Mouse (Mus musculus): ENCODE measurements around the gene Nbl1. TPM values are rescaled to one million over a fixed set of nuclear protein-coding genes. Genes with fewer than 3 reads are reported as not detected.

The Nbl1 gene
- polyA plus RNA-seq, 1 experiment from 2014 or later, result 12.7 TPM

GRCm38 (mm10) chr4:139058029-139058428, 34.8 kb downstream of the Nbl1 start:
- H3K4me1 ChIP-seq (ENCODE audit: control insufficient read depth, insufficient read depth, low read length), result no peaks in the 10 kb centered on the region
- DNase-seq (ENCODE audit: low spot score, missing footprints) (no peak), ATAC-seq (ENCODE audit: low FRiP score) (no peak)
- WGBS, result 87% methylated on average over 5 of the region's 5 CpGs
- H3K9me3 ChIP-seq (ENCODE audit: control insufficient read depth, low read length), result no peaks in the 10 kb centered on the region
- H3K27me3 ChIP-seq (ENCODE audit: control insufficient read depth, insufficient read depth, low read length), result no peaks in the 10 kb centered on the region
- no peak overlapping the region for H3K9ac ChIP-seq (ENCODE audit: low read length)
- no peak overlapping the region for H3K4me2 ChIP-seq
- H3K4me3 ChIP-seq (ENCODE audit: low read depth, low read length), result no peak overlapping the region
- H3K27ac ChIP-seq (ENCODE audit: low read depth, low read length), result no peak overlapping the region
- no peaks in the 10 kb centered on the region for H3K36me3 ChIP-seq (ENCODE audit: control insufficient read depth, insufficient read depth, low read length)

DNA sequence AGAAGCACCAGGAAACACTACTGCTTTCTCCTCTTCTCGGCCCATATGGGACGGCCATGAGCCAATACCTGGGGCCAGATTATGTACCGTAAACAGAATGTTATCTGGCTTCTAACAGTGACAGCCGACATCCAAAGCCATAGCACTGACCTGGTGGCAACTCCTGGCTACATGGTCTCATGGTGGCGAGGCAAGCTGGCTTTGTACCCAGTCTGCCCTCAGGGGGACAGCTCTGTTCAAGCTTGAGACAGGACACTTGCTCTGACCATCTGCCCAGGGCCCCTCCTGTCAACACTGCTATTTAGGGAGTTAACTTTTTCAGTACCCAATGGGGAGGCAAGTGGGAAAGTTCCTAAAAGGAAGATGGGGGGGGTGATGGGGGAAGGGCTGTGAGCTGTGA, 35.5 kb downstream of the Nbl1 start:
- 85% methylated on average over 5 of the region's 5 CpGs for WGBS
- ATAC-seq (ENCODE audit: low FRiP score) (no peak), DNase-seq (ENCODE audit: low spot score, missing footprints) (peak; percentile 21)
- Histone ChIP-seq H3K36me3 (ENCODE audit: control insufficient read depth, insufficient read depth, low read length) (no peaks in the 10 kb centered on the region), H3K9ac (ENCODE audit: low read length) (no peak overlapping the region), H3K4me2 (no peak overlapping the region), H3K27ac (ENCODE audit: low read depth, low read length) (no peak overlapping the region), H3K27me3 (ENCODE audit: control insufficient read depth, insufficient read depth, low read length) (no peaks in the 10 kb centered on the region), H3K4me1 (ENCODE audit: control insufficient read depth, insufficient read depth, low read length) (no peaks in the 10 kb centered on the region), H3K9me3 (ENCODE audit: control insufficient read depth, low read length) (no peaks in the 10 kb centered on the region), H3K4me3 (ENCODE audit: low read depth, low read length) (no peak overlapping the region)

GRCm38 (mm10) chr4:139055744-139056143, 37.0 kb downstream of the Nbl1 start:
- ATAC-seq (ENCODE audit: low FRiP score) (no peak), DNase-seq (ENCODE audit: low spot score, missing footprints) (peak; percentile 47)
- Histone ChIP-seq H3K4me2 (no peak overlapping the region), H3K27me3 (ENCODE audit: control insufficient read depth, insufficient read depth, low read length) (no peaks in the 10 kb centered on the region), H3K9ac (ENCODE audit: low read length) (no peak overlapping the region), H3K36me3 (ENCODE audit: control insufficient read depth, insufficient read depth, low read length) (no peaks in the 10 kb centered on the region), H3K27ac (ENCODE audit: low read depth, low read length) (no peak overlapping the region), H3K4me1 (ENCODE audit: control insufficient read depth, insufficient read depth, low read length) (no peaks in the 10 kb centered on the region), H3K4me3 (ENCODE audit: low read depth, low read length) (no peak overlapping the region), H3K9me3 (ENCODE audit: control insufficient read depth, low read length) (no peaks in the 10 kb centered on the region)
- WGBS, result 73% methylated on average over 3 of the region's 3 CpGs

DNA sequence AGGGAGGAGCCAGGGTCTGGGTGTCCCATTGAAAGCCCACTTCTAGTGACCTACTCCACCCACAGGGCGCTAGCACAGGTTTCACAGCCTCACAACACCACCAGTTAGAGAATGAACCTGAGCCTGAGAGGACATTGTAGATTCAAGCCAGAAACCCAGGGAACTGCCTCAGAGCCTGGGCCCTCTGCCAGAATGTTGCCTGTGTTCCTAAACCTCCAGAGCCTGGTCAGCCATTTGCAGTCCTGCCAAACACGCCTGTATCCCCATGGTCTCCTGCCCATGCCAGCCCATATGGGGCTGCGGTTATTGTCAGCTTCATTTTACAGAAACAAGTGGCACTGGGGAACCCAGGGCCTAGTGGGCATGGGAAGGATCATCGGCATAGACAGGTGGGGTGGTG, 37.5 kb downstream of the Nbl1 start:
- Histone ChIP-seq H3K4me1 (ENCODE audit: control insufficient read depth, insufficient read depth, low read length) (no peaks in the 10 kb centered on the region), H3K27ac (ENCODE audit: low read depth, low read length) (no peak overlapping the region), H3K4me2 (no peak overlapping the region), H3K36me3 (ENCODE audit: control insufficient read depth, insufficient read depth, low read length) (no peaks in the 10 kb centered on the region), H3K9me3 (ENCODE audit: control insufficient read depth, low read length) (no peaks in the 10 kb centered on the region), H3K4me3 (ENCODE audit: low read depth, low read length) (no peak overlapping the region), H3K9ac (ENCODE audit: low read length) (no peak overlapping the region), H3K27me3 (ENCODE audit: control insufficient read depth, insufficient read depth, low read length) (no peaks in the 10 kb centered on the region)
- ATAC-seq (ENCODE audit: low FRiP score) (no peak), DNase-seq (ENCODE audit: low spot score, missing footprints) (no peak)
- WGBS, result 88% methylated on average over 4 of the region's 4 CpGs

- Histone ChIP-seq H3K4me3 (ENCODE audit: low read depth, low read length) (no peak overlapping the region), H3K27ac (ENCODE audit: low read depth, low read length) (no peak overlapping the region), H3K9ac (ENCODE audit: low read length) (no peak overlapping the region), H3K4me1 (ENCODE audit: control insufficient read depth, insufficient read depth, low read length) (no peaks in the 10 kb centered on the region), H3K9me3 (ENCODE audit: control insufficient read depth, low read length) (no peaks in the 10 kb centered on the region), H3K27me3 (ENCODE audit: control insufficient read depth, insufficient read depth, low read length) (no peaks in the 10 kb centered on the region), H3K36me3 (ENCODE audit: control insufficient read depth, insufficient read depth, low read length) (no peaks in the 10 kb centered on the region), H3K4me2 (no peak overlapping the region)
- DNase-seq (ENCODE audit: low spot score, missing footprints), result peak; percentile 39
- 54% methylated on average over 9 of the region's 9 CpGs for WGBS
- no peak for ATAC-seq (ENCODE audit: low FRiP score)
These were observed 38.4 kb downstream of the Nbl1 start for GRCm38 (mm10) chr4:139054300-139054923.

- Histone ChIP-seq H3K9me3 (ENCODE audit: control insufficient read depth, low read length) (no peaks in the 10 kb centered on the region), H3K36me3 (ENCODE audit: control insufficient read depth, insufficient read depth, low read length) (no peaks in the 10 kb centered on the region), H3K9ac (ENCODE audit: low read length) (no peak overlapping the region), H3K4me1 (ENCODE audit: control insufficient read depth, insufficient read depth, low read length) (no peaks in the 10 kb centered on the region), H3K4me3 (ENCODE audit: low read depth, low read length) (no peak overlapping the region), H3K4me2 (no peak overlapping the region), H3K27ac (ENCODE audit: low read depth, low read length) (no peak overlapping the region), H3K27me3 (ENCODE audit: control insufficient read depth, insufficient read depth, low read length) (no peaks in the 10 kb centered on the region)
- 44% methylated on average over 5 of the region's 5 CpGs for WGBS
- ATAC-seq (ENCODE audit: low FRiP score) (no peak), DNase-seq (ENCODE audit: low spot score, missing footprints) (no peak)
These were observed 39.4 kb downstream of the Nbl1 start for GRCm38 (mm10) chr4:139053391-139053790.

- Histone ChIP-seq H3K4me2 (no peak overlapping the region), H3K36me3 (ENCODE audit: control insufficient read depth, insufficient read depth, low read length) (no peaks in the 10 kb centered on the region), H3K9ac (ENCODE audit: low read length) (no peak overlapping the region), H3K4me1 (ENCODE audit: control insufficient read depth, insufficient read depth, low read length) (no peaks in the 10 kb centered on the region), H3K4me3 (ENCODE audit: low read depth, low read length) (no peak overlapping the region), H3K27me3 (ENCODE audit: control insufficient read depth, insufficient read depth, low read length) (no peaks in the 10 kb centered on the region), H3K9me3 (ENCODE audit: control insufficient read depth, low read length) (no peaks in the 10 kb centered on the region), H3K27ac (ENCODE audit: low read depth, low read length) (no peak overlapping the region)
- 84% methylated on average over 7 of the region's 7 CpGs for WGBS
- DNase-seq (ENCODE audit: low spot score, missing footprints), result peak; percentile 65
- ATAC-seq (ENCODE audit: low FRiP score), result no peak
These were observed 40.0 kb downstream of the Nbl1 start for GRCm38 (mm10) chr4:139052796-139053195.

DNA sequence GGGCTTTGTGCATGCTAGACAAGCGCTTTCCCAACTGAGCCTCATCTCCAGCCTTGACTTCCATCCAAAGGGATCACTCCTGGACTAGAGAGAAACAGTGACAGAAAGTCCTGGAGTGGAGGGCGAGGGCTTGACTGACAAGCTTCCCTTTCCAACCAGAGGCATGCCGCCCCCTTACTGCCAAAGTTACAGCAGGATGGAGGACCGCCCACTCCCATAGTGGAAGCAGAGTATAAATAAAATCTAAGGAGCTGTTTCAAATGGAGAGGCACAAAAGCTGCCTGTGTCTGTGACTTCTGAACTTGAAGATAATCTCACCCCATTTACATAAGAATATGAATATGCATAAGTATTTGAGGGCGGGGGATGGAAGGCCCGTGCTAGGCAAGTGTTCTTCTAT, 44.3 kb downstream of the Nbl1 start:
- no peak overlapping the region for H3K4me2 ChIP-seq
- H3K9ac ChIP-seq (ENCODE audit: low read length), result no peak overlapping the region
- no peaks in the 10 kb centered on the region for H3K9me3 ChIP-seq (ENCODE audit: control insufficient read depth, low read length)
- ATAC-seq (ENCODE audit: low FRiP score), result no peak
- no peaks in the 10 kb centered on the region for H3K36me3 ChIP-seq (ENCODE audit: control insufficient read depth, insufficient read depth, low read length)
- no peak overlapping the region for H3K4me3 ChIP-seq (ENCODE audit: low read depth, low read length)
- no peaks in the 10 kb centered on the region for H3K27me3 ChIP-seq (ENCODE audit: control insufficient read depth, insufficient read depth, low read length)
- H3K4me1 ChIP-seq (ENCODE audit: control insufficient read depth, insufficient read depth, low read length), result no peaks in the 10 kb centered on the region
- WGBS, result 80% methylated on average over 6 of the region's 6 CpGs
- DNase-seq (ENCODE audit: low spot score, missing footprints), result no peak
- H3K27ac ChIP-seq (ENCODE audit: low read depth, low read length), result no peak overlapping the region

GRCm38 (mm10) chr4:139046354-139046753, 46.4 kb downstream of the Nbl1 start:
- Histone ChIP-seq H3K27me3 (ENCODE audit: control insufficient read depth, insufficient read depth, low read length) (no peaks in the 10 kb centered on the region), H3K27ac (ENCODE audit: low read depth, low read length) (no peak overlapping the region), H3K4me2 (no peak overlapping the region), H3K36me3 (ENCODE audit: control insufficient read depth, insufficient read depth, low read length) (no peaks in the 10 kb centered on the region), H3K9ac (ENCODE audit: low read length) (no peak overlapping the region), H3K9me3 (ENCODE audit: control insufficient read depth, low read length) (no peaks in the 10 kb centered on the region), H3K4me3 (ENCODE audit: low read depth, low read length) (no peak overlapping the region), H3K4me1 (ENCODE audit: control insufficient read depth, insufficient read depth, low read length) (no peaks in the 10 kb centered on the region)
- ATAC-seq (ENCODE audit: low FRiP score), result no peak
- DNase-seq (ENCODE audit: low spot score, missing footprints), result no peak
- 81% methylated on average over 5 of the region's 5 CpGs for WGBS
